Mouse (Mus musculus): ENCODE data around the gene Cd81. TPM values are rescaled to one million over a fixed set of nuclear protein-coding genes. Genes with fewer than 3 reads are reported as not detected.

Cd81 gene
- polyA plus RNA-seq, 1 experiment from 2014 or later: 576 TPM

GRCm38 (mm10) chr7:143053008-143053899 lies 715 bp downstream of the Cd81 start:
- peak; percentile 83 for ATAC-seq (ENCODE audit: insufficient number of reproducible peaks, low FRiP score, low TSS enrichment, low read depth)

DNA sequence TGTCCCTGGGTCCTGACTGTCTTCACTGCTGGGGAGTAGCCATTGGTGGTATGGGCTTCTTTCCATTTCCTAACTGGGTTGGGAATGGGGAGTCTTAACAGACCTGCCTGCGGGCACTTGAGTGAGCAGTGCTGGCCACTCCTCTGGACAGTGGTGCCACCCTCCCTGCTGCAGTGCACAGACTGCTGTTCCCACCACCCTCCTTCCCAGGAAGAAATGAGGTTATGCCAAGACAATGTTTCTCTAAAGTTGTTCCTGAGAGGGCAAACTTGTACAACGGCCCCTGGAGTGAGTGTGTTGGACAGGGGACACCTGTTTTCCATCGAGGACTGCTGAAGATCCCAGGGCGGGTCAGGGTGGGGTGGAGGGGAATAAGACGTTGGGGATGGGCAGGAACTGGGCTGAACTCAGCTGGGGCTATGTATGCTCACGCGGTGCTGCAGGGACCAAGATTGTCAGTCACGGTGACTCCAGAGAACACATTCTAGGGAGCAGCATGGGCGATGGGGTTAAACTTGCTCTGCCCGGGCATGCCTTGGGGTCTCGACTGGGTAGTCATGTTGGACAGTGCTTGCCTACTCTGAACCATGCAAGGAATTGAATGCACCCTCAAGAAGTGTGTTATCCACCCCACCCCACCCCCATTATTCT lies 1.5 kb downstream of the Cd81 start:
- Histone ChIP-seq H3K4me1 (peaks cover 64% of the 10 kb centered on the region), H3K27ac (replicated peaks) (peak overlapping the region; percentile 93), H3K36me3 (no peaks in the 10 kb centered on the region), H3K9me3 (replicated peaks) (no peaks in the 10 kb centered on the region), H3K9ac (peak overlapping the region; percentile 90), H3K4me2 (replicated peaks) (peak overlapping the region; percentile 85), H3K4me3 (replicated peaks) (peak overlapping the region; percentile 77), H3K27me3 (no peaks in the 10 kb centered on the region)
- 26% methylated on average over 11 of the region's 11 CpGs for WGBS
- ATAC-seq (ENCODE audit: insufficient number of reproducible peaks, low FRiP score, low TSS enrichment, low read depth): no peak

More at GRCm38 (mm10) chr7:143053008-143053899, 715 bp downstream of the Cd81 start:
- H3K36me3 ChIP-seq: no peaks in the 10 kb centered on the region
- H3K4me3 ChIP-seq (replicated peaks): peak overlapping the region; percentile 77
- WGBS: under 1% methylated on average over 46 of the region's 46 CpGs
- peak overlapping the region; percentile 93 for H3K27ac ChIP-seq (replicated peaks)
- H3K27me3 ChIP-seq: no peaks in the 10 kb centered on the region
- H3K4me2 ChIP-seq (replicated peaks): peak overlapping the region; percentile 85
- peaks cover 55% of the 10 kb centered on the region for H3K4me1 ChIP-seq
- H3K9ac ChIP-seq: peak overlapping the region; percentile 90
- H3K9me3 ChIP-seq (replicated peaks): no peaks in the 10 kb centered on the region

DNA sequence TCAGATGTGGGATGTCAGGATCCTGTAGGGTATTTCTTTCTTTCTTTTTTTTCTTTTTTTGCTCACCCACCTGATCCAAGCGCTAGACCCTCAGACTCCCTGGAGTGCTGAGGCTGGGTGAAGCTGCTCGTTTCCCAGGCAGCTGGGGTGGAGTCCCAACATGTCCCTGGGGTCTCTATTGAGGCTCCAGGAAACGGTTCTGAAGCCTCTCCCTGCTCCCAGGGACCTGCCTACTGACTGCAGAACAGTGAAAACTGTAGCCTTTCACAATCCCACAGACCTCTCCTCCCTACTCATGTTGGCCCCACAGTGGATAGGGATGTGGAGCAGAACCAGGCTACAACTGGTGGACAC lies 2.0 kb downstream of the Cd81 start:
- H3K27ac ChIP-seq (replicated peaks): 0 out of 2 replicates have a peak overlapping the region, but pooled peaks have one; percentile 68
- peaks cover 69% of the 10 kb centered on the region for H3K4me1 ChIP-seq
- WGBS: 30% methylated on average over 3 of the region's 3 CpGs
- peak overlapping the region; percentile 90; the same call in 1 of the 2 replicates for H3K9ac ChIP-seq
- no peaks in the 10 kb centered on the region for H3K36me3 ChIP-seq
- ATAC-seq (ENCODE audit: insufficient number of reproducible peaks, low FRiP score, low TSS enrichment, low read depth): no peak
- no peaks in the 10 kb centered on the region for H3K9me3 ChIP-seq (replicated peaks)
- peak overlapping the region; percentile 85 for H3K4me2 ChIP-seq (replicated peaks)
- peak overlapping the region; percentile 77 for H3K4me3 ChIP-seq (replicated peaks)
- H3K27me3 ChIP-seq: no peaks in the 10 kb centered on the region

DNA sequence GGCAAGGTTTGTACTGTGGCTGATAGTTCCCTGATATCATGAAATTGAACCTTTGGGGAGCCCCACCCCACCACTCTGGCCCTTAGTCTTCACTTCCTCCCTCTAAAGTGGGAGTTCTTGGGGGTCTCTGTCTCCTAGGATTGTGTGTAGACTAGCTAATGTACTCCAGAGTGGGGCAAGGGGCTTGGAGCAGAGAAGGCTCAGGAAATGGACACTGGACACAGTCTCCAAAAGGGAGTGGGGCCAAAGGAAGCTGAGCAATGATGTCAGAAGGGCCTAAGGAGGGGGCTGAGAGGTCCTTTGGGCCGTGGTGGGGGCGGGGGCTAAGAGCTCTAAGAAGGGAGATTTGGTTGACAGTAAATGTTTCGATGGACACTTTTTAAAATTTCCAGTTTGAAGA lies 2.5 kb downstream of the Cd81 start:
- peaks cover 72% of the 10 kb centered on the region for H3K4me1 ChIP-seq
- no peak for ATAC-seq (ENCODE audit: insufficient number of reproducible peaks, low FRiP score, low TSS enrichment, low read depth)
- H3K9me3 ChIP-seq (replicated peaks): no peaks in the 10 kb centered on the region
- H3K27ac ChIP-seq (replicated peaks): 0 out of 2 replicates have a peak overlapping the region, but pooled peaks have one; percentile 68
- H3K9ac ChIP-seq: peak overlapping the region; percentile 90; the same call in 1 of the 2 replicates
- no peaks in the 10 kb centered on the region for H3K27me3 ChIP-seq
- H3K36me3 ChIP-seq: no peaks in the 10 kb centered on the region
- H3K4me3 ChIP-seq (replicated peaks): peak overlapping the region; percentile 77
- WGBS: 74% methylated on average over 3 of the region's 3 CpGs
- H3K4me2 ChIP-seq (replicated peaks): peak overlapping the region; percentile 85

GRCm38 (mm10) chr7:143055499-143056186 lies 3.1 kb downstream of the Cd81 start:
- Histone ChIP-seq H3K9me3 (replicated peaks) (no peaks in the 10 kb centered on the region), H3K4me2 (replicated peaks) (peak overlapping the region; percentile 85), H3K4me1 (peaks cover 76% of the 10 kb centered on the region), H3K9ac (0 out of 2 replicates have a peak overlapping the region, but pooled peaks have one; percentile 90), H3K4me3 (replicated peaks) (peak overlapping the region; percentile 77), H3K27ac (replicated peaks) (peak overlapping the region; percentile 68), H3K36me3 (peaks cover 1% of the 10 kb centered on the region), H3K27me3 (no peaks in the 10 kb centered on the region)
- 66% methylated on average over 11 of the region's 11 CpGs for WGBS
- ATAC-seq (ENCODE audit: insufficient number of reproducible peaks, low FRiP score, low TSS enrichment, low read depth): no peak

- peaks cover 71% of the 10 kb centered on the region for H3K4me1 ChIP-seq
- H3K4me3 ChIP-seq (replicated peaks): no peak overlapping the region
- ATAC-seq (ENCODE audit: insufficient number of reproducible peaks, low FRiP score, low TSS enrichment, low read depth): no peak
- no peak overlapping the region for H3K9ac ChIP-seq
- peaks cover 10% of the 10 kb centered on the region for H3K36me3 ChIP-seq
- H3K4me2 ChIP-seq (replicated peaks): no peak overlapping the region
- no peaks in the 10 kb centered on the region for H3K27me3 ChIP-seq
- H3K27ac ChIP-seq (replicated peaks): no peak overlapping the region
- no peaks in the 10 kb centered on the region for H3K9me3 ChIP-seq (replicated peaks)
- 82% methylated on average over 5 of the region's 5 CpGs for WGBS
These were observed 4.5 kb downstream of the Cd81 start for GRCm38 (mm10) chr7:143057023-143057422.

GRCm38 (mm10) chr7:143057667-143058220 lies 5.2 kb downstream of the Cd81 start:
- peaks cover 66% of the 10 kb centered on the region for H3K4me1 ChIP-seq
- peaks cover 17% of the 10 kb centered on the region for H3K36me3 ChIP-seq
- H3K27ac ChIP-seq (replicated peaks): peak overlapping the region; percentile 70
- H3K27me3 ChIP-seq: no peaks in the 10 kb centered on the region
- ATAC-seq (ENCODE audit: insufficient number of reproducible peaks, low FRiP score, low TSS enrichment, low read depth): no peak
- H3K9ac ChIP-seq: no peak overlapping the region
- no peak overlapping the region for H3K4me3 ChIP-seq (replicated peaks)
- 76% methylated on average over 9 of the region's 9 CpGs for WGBS
- no peaks in the 10 kb centered on the region for H3K9me3 ChIP-seq (replicated peaks)
- peak overlapping the region; percentile 17; the same call in 1 of the 2 replicates for H3K4me2 ChIP-seq (replicated peaks)

DNA sequence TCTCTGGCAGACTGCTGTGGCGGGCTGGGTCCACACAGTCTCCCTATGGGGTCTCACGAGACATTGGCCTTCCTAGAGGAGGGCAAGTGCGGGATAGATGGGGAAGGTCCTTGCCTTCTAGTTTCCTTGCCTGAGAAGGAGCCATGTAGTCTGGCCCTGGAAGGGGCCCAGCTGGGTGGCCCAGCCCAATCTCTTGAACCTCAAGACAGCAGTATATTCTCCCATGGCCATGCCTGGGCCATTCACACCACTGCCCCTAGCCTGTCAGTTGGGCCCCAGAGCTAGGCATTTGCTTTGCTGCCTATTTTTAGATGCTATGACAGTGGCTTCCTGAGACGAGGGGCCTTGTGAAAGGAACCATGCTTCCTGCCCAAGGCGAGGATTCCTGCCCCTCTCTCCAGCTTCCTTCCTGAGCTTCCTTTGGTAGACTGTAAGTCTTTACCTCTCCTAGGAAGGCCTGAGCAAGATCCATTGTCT lies 5.7 kb downstream of the Cd81 start:
- Histone ChIP-seq H3K4me2 (replicated peaks) (peak overlapping the region; percentile 17; the same call in 1 of the 2 replicates), H3K4me1 (peaks cover 66% of the 10 kb centered on the region), H3K36me3 (peaks cover 23% of the 10 kb centered on the region), H3K4me3 (replicated peaks) (no peak overlapping the region), H3K27ac (replicated peaks) (peak overlapping the region; percentile 70), H3K27me3 (no peaks in the 10 kb centered on the region), H3K9ac (no peak overlapping the region), H3K9me3 (replicated peaks) (no peaks in the 10 kb centered on the region)
- no peak for ATAC-seq (ENCODE audit: insufficient number of reproducible peaks, low FRiP score, low TSS enrichment, low read depth)
- 58% methylated on average over 5 of the region's 5 CpGs for WGBS

DNA sequence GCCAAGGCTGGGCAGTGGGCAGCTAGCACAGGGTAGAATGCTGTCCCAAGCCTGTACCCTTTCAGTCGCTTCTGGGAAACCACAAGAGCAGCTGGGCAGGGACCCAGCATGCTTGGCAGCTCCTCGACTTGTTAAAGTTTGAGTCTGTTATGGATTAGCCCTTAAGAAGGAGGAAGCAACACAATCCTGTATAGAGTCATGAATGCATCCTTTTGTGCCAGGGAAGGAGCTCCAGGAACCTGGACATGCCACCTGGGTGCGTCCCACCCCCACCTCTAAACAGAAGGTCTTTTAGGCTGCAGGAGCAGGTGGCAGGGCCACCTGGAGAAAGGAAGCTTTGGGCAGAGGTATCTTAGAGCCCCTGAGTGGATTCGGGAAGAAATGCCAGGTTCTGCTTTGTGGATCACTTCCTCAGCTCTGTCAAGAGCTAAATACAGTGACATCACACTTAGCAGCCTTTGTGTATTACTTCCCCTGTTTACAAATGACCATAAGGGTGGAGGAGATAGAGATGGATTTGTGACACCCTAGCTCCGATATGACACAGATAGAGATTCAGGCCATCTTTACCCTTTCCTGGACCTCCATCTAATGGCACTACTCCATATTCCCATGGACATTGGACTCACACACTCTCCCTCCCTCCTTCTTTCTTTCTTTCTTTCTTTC lies 6.8 kb downstream of the Cd81 start:
- H3K9ac ChIP-seq: no peak overlapping the region
- H3K9me3 ChIP-seq (replicated peaks): no peaks in the 10 kb centered on the region
- peaks cover 33% of the 10 kb centered on the region for H3K36me3 ChIP-seq
- peaks cover 59% of the 10 kb centered on the region for H3K4me1 ChIP-seq
- H3K27me3 ChIP-seq: no peaks in the 10 kb centered on the region
- H3K4me2 ChIP-seq (replicated peaks): no peak overlapping the region
- ATAC-seq (ENCODE audit: insufficient number of reproducible peaks, low FRiP score, low TSS enrichment, low read depth): no peak
- WGBS: 53% methylated on average over 5 of the region's 5 CpGs
- peak overlapping the region; percentile 70 for H3K27ac ChIP-seq (replicated peaks)
- no peak overlapping the region for H3K4me3 ChIP-seq (replicated peaks)

DNA sequence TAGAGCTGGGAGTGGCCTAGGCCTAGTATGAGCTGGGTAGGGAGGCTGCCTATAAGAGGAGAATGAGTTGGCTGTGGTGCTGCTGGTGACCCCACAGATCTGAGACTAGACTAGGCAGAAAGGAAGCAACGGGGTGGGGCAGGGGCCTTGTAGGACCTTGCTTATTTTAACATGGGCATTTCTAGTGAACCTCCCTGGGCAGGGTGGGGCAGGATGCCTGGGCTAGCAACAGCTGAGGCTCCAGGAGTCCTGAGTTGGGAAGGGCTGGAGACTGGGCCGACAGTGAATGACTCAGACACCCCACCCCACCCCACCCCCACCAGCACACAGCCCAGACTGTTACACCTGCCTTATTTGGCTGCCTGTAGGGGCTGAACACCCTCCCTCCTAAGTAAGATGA lies 10.2 kb downstream of the Cd81 start:
- Histone ChIP-seq H3K36me3 (peaks cover 67% of the 10 kb centered on the region), H3K9ac (no peak overlapping the region), H3K4me2 (replicated peaks) (no peak overlapping the region), H3K27me3 (no peaks in the 10 kb centered on the region), H3K4me1 (peaks cover 29% of the 10 kb centered on the region), H3K4me3 (replicated peaks) (no peak overlapping the region), H3K27ac (replicated peaks) (no peak overlapping the region), H3K9me3 (replicated peaks) (no peaks in the 10 kb centered on the region)
- peak; percentile 45; the same call in 1 of the 2 replicates for ATAC-seq (ENCODE audit: insufficient number of reproducible peaks, low FRiP score, low TSS enrichment, low read depth)
- 81% methylated on average over 2 of the region's 2 CpGs for WGBS

All from embryonic facial prominence, embryonic 15.5 days (tissue).